Mouse (Mus musculus) hindbrain, embryonic 13.5 days (tissue): ENCODE results near the gene Hax1. TPM values are rescaled to one million over a fixed set of nuclear protein-coding genes. Genes with fewer than 3 reads are reported as not detected.

Experiments
- ATAC-seq: fragments of 200-750 bp; cut with Nextera tagmentation; 2 replicates; pipeline ENCODE4 v1.8.0; 2017; ENCODE audit warnings: moderate TSS enrichment; ENCODE audit not compliant: low FRiP score
- H3K27ac ChIP-seq: fragments of 300-500 bp; sonication (generic); 2 replicates; pipeline ENCODE4 v1.5.1; 2015; ENCODE audit warnings: inconsistent platforms, mild to moderate bottlenecking, moderate library complexity
- H3K27me3 ChIP-seq: fragments of 300-500 bp; sonication (generic); 2 replicates; pipeline ENCODE4 v1.6.1; 2015; ENCODE audit warnings: mild to moderate bottlenecking, inconsistent platforms
- H3K36me3 ChIP-seq: fragments of 300-500 bp; sonication (generic); 2 replicates; pipeline ENCODE4 v1.6.1; 2015; ENCODE audit warnings: mild to moderate bottlenecking, inconsistent platforms
- H3K4me1 ChIP-seq: fragments of 300-500 bp; sonication (generic); replicated peaks from 2 replicates; pipeline ENCODE4 v1.6.1; 2015; ENCODE audit warnings: inconsistent platforms
- H3K4me2 ChIP-seq: fragments of 300-500 bp; sonication (generic); 2 replicates; pipeline ENCODE4 v1.6.1; 2015; ENCODE audit warnings: inconsistent platforms, mild to moderate bottlenecking, moderate library complexity
- H3K4me3 ChIP-seq: fragments of 300-500 bp; sonication (generic); 2 replicates; pipeline ENCODE4 v1.5.1; 2015; ENCODE audit warnings: mild to moderate bottlenecking, inconsistent platforms
- H3K9ac ChIP-seq: fragments of 300-500 bp; sonication (generic); 2 replicates; pipeline ENCODE4 v1.6.1; 2015; ENCODE audit warnings: mild to moderate bottlenecking, inconsistent platforms
- H3K9me3 ChIP-seq: fragments of 300-500 bp; sonication (generic); 2 replicates; pipeline ENCODE4 v1.6.1; 2016; ENCODE audit warnings: inconsistent platforms
- WGBS: fragments of 180-500 bp; shearing (Covaris S2); methylation state at CpG from one replicate; pipeline ENCODE4 v1.1.7; 2015; 5-methylcytosine and 5-hydroxymethylcytosine counted together
- microRNA-seq: library from miRNA; unstranded; fragments of <30 nt; microRNA quantifications from one replicate; pipeline ENCODE4, GENCODE M21; 2016
- polyA plus RNA-seq: library from polyadenylated mRNA; unstranded; fragments of >200 nt; fragmentation: Nextera tagmentation; extraction: Ambion mirVana; gene quantifications from 2 replicates; pipeline ENCODE4 v1.2.1, GENCODE M21; 2015

Hax1 gene
- polyA plus RNA-seq, 1 experiment from 2014 or later, result 129 TPM

DNA sequence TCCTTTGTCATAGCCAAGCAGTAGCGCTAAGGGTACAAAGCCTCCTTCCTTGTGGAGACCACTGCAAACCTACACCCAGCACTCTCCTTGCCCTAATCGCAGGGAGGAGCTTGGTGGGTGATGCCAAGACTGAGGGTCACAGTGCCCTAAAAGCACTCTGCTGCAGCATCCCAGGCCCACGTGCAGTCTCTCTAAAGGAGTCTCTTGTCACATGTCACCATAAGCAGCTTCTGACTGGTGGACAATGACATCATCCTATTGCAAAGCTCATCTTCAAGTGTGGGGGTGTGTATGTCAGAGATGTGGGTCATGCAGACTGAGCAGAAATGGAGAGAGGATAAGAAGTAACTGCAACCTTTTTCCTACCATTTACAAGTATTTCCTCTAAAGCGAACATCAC is 39.1 kb downstream of the Hax1 start:
- peaks cover 50% of the 10 kb centered on the region for H3K4me1 ChIP-seq
- no peaks in the 10 kb centered on the region for H3K27me3 ChIP-seq
- 65% methylated on average over 4 of the region's 4 CpGs for WGBS
- no peak for ATAC-seq
- peak overlapping the region; percentile 99 for H3K9ac ChIP-seq
- peak overlapping the region; percentile 94 for H3K4me3 ChIP-seq
- H3K27ac ChIP-seq, result no peak overlapping the region
- peaks cover 37% of the 10 kb centered on the region for H3K36me3 ChIP-seq
- H3K9me3 ChIP-seq, result no peaks in the 10 kb centered on the region
- H3K4me2 ChIP-seq, result peak overlapping the region; percentile 99

DNA sequence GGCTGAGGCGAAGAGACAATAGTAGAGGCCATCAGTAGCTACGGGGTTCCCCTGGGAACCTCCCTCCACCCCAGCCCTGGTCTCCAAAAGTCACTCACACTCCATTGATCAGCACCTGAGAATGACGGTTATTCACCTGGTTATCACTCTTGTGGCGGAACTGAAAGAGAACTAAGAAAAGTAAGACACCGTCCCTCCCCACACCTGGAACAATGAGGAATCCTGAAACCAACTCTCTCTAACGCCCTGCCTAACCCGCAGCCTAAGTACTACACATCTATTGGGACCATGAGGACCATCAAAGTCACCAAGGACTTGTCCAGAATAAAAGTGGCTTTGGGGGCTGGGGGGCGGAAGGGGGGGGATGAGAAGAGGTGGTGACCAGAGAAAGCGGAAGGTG is 40.7 kb downstream of the Hax1 start:
- no peak overlapping the region for H3K27ac ChIP-seq
- H3K36me3 ChIP-seq, result peaks cover 52% of the 10 kb centered on the region
- no peaks in the 10 kb centered on the region for H3K9me3 ChIP-seq
- WGBS, result 95% methylated on average over 9 of the region's 9 CpGs
- no peak overlapping the region for H3K9ac ChIP-seq
- no peaks in the 10 kb centered on the region for H3K27me3 ChIP-seq
- peaks cover 42% of the 10 kb centered on the region for H3K4me1 ChIP-seq
- H3K4me3 ChIP-seq, result no peak overlapping the region
- H3K4me2 ChIP-seq, result no peak overlapping the region
- ATAC-seq, result no peak

DNA sequence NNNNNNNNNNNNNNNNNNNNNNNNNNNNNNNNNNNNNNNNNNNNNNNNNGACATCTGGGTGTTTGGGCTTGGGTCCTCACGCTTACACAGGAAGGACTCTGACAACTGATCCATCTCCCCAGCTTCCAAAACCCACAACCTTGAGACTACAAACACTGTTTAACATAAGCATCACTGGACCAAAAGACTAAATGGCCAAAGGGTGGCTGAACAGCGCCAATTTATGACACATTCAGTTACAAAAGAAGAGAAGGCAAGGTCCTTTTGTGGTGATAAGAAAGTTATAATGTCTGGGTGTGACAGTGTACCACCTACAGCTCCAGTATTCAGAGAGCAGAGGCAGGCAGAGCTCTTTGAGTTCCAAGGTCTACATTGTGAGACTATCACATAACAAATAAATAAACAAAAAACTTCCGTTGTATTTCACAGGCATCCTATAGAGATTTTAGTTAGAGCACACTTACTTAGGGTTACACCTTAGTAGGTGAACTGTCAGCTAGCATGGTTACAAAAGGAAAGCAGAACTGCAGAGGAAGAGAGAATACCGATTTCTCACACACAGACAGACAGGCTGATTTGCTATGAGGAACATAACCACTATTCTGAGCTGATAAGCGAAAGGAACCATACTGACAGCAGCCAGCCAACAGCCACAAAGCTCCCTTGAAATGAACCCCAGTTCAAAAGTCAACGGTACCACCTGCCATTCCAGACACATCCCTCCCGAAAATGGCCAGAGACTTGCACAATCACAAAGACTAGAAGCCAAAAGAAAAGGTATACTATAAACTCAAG is 42.2 kb downstream of the Hax1 start:
- no peak overlapping the region for H3K4me2 ChIP-seq
- H3K36me3 ChIP-seq, result peaks cover 67% of the 10 kb centered on the region
- peaks cover 31% of the 10 kb centered on the region for H3K4me1 ChIP-seq
- no peak overlapping the region for H3K4me3 ChIP-seq
- WGBS, result 95% methylated on average over 7 of the region's 7 CpGs
- H3K9ac ChIP-seq, result no peak overlapping the region; the same call in 1 of the 2 replicates
- no peaks in the 10 kb centered on the region for H3K9me3 ChIP-seq
- ATAC-seq, result no peak
- no peak overlapping the region for H3K27ac ChIP-seq
- no peaks in the 10 kb centered on the region for H3K27me3 ChIP-seq

DNA sequence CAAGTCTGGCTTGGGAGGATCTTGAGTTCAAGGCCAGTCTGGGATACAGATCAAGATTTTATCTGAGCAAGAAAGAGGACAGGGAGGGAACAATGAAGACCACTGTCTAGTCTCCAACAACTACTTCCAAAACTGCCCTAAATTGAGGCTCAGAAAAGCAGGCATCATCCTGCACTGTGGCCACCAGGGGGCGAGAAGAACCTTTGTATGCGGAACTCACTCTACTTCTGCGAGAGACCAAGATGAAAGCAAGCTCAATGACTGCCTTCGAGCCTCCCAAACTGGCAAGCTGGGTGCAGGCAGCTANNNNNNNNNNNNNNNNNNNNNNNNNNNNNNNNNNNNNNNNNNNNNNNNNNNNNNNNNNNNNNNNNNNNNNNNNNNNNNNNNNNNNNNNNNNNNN is 45.2 kb downstream of the Hax1 start:
- Histone ChIP-seq H3K4me2 (no peak overlapping the region), H3K27ac (no peak overlapping the region), H3K9ac (no peak overlapping the region), H3K9me3 (no peaks in the 10 kb centered on the region), H3K27me3 (no peaks in the 10 kb centered on the region), H3K4me1 (peaks cover 3% of the 10 kb centered on the region), H3K36me3 (peaks cover 94% of the 10 kb centered on the region), H3K4me3 (no peak overlapping the region)
- ATAC-seq, result no peak
- WGBS, result 1% methylated on average over 4 of the region's 4 CpGs

DNA sequence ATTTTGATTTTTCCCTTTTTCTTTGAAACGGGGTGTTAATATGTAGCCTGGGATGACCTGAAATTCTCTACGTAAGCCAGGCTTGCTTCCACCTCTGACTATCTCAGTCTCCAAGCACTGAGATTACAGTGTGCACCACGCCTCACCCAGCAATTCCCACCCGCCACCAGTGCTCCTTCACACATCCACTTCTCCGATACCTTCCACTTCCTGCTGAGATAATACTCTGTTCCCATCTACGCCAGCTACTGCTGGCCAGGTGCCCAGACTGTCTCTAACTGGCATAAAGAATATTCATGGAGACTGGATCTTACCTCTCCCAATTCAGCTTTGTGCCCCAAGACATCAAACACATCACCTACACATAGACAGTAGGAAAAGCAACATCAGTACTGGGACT is 49.9 kb downstream of the Hax1 start:
- Histone ChIP-seq H3K4me2 (no peak overlapping the region), H3K9me3 (no peaks in the 10 kb centered on the region), H3K4me3 (no peak overlapping the region), H3K4me1 (no peaks in the 10 kb centered on the region), H3K36me3 (peaks cover 99% of the 10 kb centered on the region), H3K27ac (no peak overlapping the region), H3K9ac (peak overlapping the region; percentile 39; the same call in 1 of the 2 replicates), H3K27me3 (no peaks in the 10 kb centered on the region)
- ATAC-seq, result no peak
- 90% methylated on average over 6 of the region's 6 CpGs for WGBS

DNA sequence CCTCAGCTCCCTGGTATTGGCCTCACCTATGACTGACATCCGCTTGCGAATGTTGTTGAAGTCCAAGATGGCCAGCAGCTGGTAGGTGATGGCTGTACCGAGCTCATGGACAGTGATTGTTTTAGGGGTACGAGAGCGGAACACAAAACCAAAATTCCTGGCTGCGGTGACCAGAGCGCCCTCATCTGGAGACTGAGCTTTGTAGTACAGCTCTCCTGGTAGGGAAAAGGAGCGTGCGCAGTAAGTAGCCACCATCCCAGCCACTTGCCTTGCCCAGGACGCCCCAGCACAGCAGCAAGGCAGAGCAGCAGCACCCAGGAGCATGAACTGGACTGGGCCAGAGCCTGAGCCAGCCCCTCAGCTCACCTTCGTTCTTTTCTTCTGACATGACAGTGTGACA is 50.6 kb downstream of the Hax1 start:
- no peak for ATAC-seq
- H3K27ac ChIP-seq, result no peak overlapping the region
- H3K27me3 ChIP-seq, result no peaks in the 10 kb centered on the region
- H3K4me1 ChIP-seq, result no peaks in the 10 kb centered on the region
- H3K4me3 ChIP-seq, result no peak overlapping the region
- H3K4me2 ChIP-seq, result no peak overlapping the region
- no peak overlapping the region for H3K9ac ChIP-seq
- no peaks in the 10 kb centered on the region for H3K9me3 ChIP-seq
- 86% methylated on average over 11 of the region's 11 CpGs for WGBS
- peaks cover 100% of the 10 kb centered on the region for H3K36me3 ChIP-seq

Small RNAs within 50 kb of the gene (microRNA-seq; reads per million reads assigned to microRNA genes)
- gene Mir7669, result 1.6 reads per million

Other genes with a start within 250 kb of the Hax1 start
- 28.1 and 30.7 TPM in 2 replicates for gene Chrnb2, start 234.1 kb downstream of the Hax1 start, polyA plus RNA-seq
- 13.5 and 14.4 TPM in 2 replicates for gene Ube2q1, start 225.2 kb downstream of the Hax1 start, polyA plus RNA-seq
- gene She, start 167.4 kb downstream of the Hax1 start, polyA plus RNA-seq, result 1.7 and 2.1 TPM in 2 replicates
- 0.98 and 1.1 TPM in 2 replicates for gene Il6ra, start 85.6 kb downstream of the Hax1 start, polyA plus RNA-seq
- 13.4 TPM in 2 replicates for gene Atp8b2, start 35.3 kb downstream of the Hax1 start, polyA plus RNA-seq
- 225 and 227 TPM in 2 replicates for gene 4933434E20Rik, start 52.9 kb upstream of the Hax1 start, polyA plus RNA-seq
- 157 TPM in 2 replicates for gene Ubap2l, start 53.8 kb upstream of the Hax1 start, polyA plus RNA-seq
- 392 and 415 TPM in 2 replicates for gene Tpm3, start 73.9 kb upstream of the Hax1 start, polyA plus RNA-seq
- 0.31 and 0.44 TPM in 2 replicates for gene Nup210l, start 105.4 kb upstream of the Hax1 start, polyA plus RNA-seq
- gene Rps27, start 214.9 kb upstream of the Hax1 start, polyA plus RNA-seq, result 1,053 and 1,153 TPM in 2 replicates
- gene Rab13, start 214.9 kb upstream of the Hax1 start, polyA plus RNA-seq, result 28.9 and 29.8 TPM in 2 replicates
- gene Jtb, start 232.8 kb upstream of the Hax1 start, polyA plus RNA-seq, result 87.8 and 96.1 TPM in 2 replicates
- gene Creb3l4, start 244.7 kb upstream of the Hax1 start, polyA plus RNA-seq, result 3.0 TPM in 2 replicates
- 52.7 and 54.9 TPM in 2 replicates for gene Slc39a1, start 249.4 kb upstream of the Hax1 start, polyA plus RNA-seq